Mouse (Mus musculus): ENCODE measurements at regions not wholly inside any gene's neighbourhood (a gene's known extent, or its start where the extent isn't known, plus 50 kb on each side); places are given as distances from the start of the nearest gene placed in this dataset.

DNA sequence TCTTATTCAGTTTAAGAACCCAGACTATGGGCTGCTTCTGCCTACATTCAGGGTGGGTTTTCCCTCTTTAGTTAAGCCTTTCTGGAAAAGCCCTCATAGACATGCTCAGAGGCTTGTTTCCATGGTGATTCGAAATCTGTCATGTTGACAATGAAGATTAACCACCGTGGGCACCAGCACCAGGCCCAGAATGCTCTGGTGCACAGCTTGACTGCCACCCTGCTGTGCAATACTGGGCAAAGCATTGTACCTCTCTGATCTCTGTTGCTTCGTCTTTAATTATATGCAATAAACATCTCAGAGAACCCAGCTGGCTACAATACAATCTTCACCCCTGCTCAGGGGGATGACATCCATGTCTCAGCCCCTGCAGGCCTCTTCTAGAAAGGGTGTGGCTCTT is 96.4 kb downstream of the Chst1 start:
- H3K4me1 ChIP-seq (ENCODE audit: control insufficient read depth, insufficient read depth, low read length), result no peaks in the 10 kb centered on the region
- TF ChIP-seq CTCF (IDR thresholded peaks at IDR 0.05; ENCODE audit: insufficient read depth, low read length) (no peak), POLR2A (IDR thresholded peaks at IDR 0.05; ENCODE audit: borderline replicate concordance, extremely low read depth, low read depth, low read length) (no peak)
- DNase-seq, result no peak
- no peak overlapping the region for H3K4me3 ChIP-seq (replicated peaks; ENCODE audit: extremely low read depth, low read depth, low read length)
- WGBS, result 55% methylated on average over 3 of the region's 3 CpGs

DNA sequence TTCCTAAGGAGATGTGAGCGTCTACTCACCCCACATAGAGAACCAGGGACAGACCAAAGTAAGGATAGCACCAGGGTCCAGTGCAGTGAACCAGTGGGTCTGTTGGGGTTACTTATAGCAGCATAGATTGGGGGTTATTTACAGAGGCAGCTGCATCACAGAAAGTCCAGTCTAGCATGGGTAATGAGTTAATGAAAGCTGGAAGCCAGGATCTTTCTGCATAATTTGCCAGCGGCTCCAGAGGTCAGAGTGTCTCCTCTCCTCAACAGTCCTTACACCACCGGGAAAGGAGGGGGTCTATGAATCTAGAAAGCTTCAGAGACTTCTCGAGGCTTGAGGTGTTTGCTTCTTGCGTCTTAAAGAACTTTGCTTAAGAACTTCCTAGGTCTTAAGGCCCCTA is 98.2 kb downstream of the Chst1 start:
- TF ChIP-seq CTCF (IDR thresholded peaks at IDR 0.05; ENCODE audit: insufficient read depth, low read length), result no peak
- no peak for TF ChIP-seq POLR2A (IDR thresholded peaks at IDR 0.05; ENCODE audit: borderline replicate concordance, extremely low read depth, low read depth, low read length)
- no peak for DNase-seq
- Histone ChIP-seq H3K4me1 (ENCODE audit: control insufficient read depth, insufficient read depth, low read length) (no peaks in the 10 kb centered on the region), H3K4me3 (replicated peaks; ENCODE audit: extremely low read depth, low read depth, low read length) (no peak overlapping the region)
- WGBS, result 74% methylated on average over 5 of the region's 5 CpGs

DNA sequence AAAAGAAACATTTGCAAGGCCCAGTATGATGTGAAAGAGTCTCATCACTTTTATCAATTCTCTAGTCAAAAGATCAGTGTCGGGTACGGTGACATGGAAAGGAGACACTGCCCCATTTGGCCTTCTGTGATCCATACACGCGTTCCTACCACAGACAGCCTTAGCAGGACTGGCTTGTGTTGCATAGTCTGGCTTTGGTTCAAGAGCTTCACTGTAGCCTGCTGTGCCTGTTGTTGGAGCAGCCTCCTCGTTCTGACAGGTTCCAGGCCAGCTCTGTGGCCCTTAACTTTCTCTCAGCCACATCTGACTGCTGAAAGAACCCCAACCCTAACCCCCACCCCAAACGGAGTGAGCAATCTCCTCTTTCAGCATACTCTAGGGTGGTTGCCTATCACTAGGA is 99.9 kb downstream of the Chst1 start:
- DNase-seq, result no peak
- 77% methylated on average over 6 of the region's 6 CpGs for WGBS
- TF ChIP-seq CTCF (IDR thresholded peaks at IDR 0.05; ENCODE audit: insufficient read depth, low read length) (no peak), POLR2A (IDR thresholded peaks at IDR 0.05; ENCODE audit: borderline replicate concordance, extremely low read depth, low read depth, low read length) (no peak)
- Histone ChIP-seq H3K4me3 (replicated peaks; ENCODE audit: extremely low read depth, low read depth, low read length) (no peak overlapping the region), H3K4me1 (ENCODE audit: control insufficient read depth, insufficient read depth, low read length) (no peaks in the 10 kb centered on the region)

DNA sequence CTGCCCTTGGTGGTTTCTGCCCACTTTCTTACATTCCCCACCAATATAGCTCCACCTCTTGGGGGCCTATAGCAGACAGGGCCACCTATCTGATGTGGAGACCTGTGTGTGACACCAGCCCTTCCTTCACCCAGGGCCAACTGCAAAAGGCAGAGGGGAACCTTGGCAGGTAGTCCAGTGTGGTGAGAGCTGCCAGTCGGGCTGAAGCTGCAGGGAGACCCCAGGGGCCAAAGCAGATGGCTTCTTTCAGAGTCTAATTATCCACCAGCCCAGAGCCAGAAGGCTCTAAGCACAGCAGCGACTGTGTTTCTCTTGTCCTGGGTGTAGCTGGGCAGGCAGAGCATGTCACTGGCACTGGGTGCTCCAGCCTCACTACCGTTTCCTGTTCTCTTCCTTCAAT is 104.5 kb downstream of the Chst1 start:
- DNase-seq, result no peak

DNA sequence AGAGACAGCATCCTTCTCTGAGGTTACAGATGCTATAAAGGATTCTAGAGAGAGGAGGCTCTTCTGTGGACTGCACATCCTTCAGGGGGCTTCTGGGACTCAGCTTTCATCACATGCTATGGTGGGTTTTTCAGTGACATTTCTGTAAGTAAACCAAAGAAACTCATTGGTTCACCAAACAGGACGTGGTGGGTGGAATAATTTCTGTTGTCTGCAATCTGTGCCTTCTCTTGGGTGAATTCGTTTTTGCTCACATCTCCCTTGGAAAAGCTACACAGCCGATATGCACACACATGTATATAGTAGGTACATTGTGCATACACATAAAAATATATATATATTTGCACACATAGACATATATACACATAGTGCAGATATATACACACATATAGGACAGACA is 110.2 kb downstream of the Chst1 start:
- DNase-seq, result no peak
- H3K4me3 ChIP-seq (replicated peaks; ENCODE audit: extremely low read depth, low read depth, low read length), result no peak overlapping the region
- no peaks in the 10 kb centered on the region for H3K4me1 ChIP-seq (ENCODE audit: control insufficient read depth, insufficient read depth, low read length)
- 76% methylated on average over 3 of the region's 3 CpGs for WGBS
- TF ChIP-seq POLR2A (IDR thresholded peaks at IDR 0.05; ENCODE audit: borderline replicate concordance, extremely low read depth, low read depth, low read length) (no peak), CTCF (IDR thresholded peaks at IDR 0.05; ENCODE audit: insufficient read depth, low read length) (no peak)

More for the DNA sequence above, 104.5 kb downstream of the Chst1 start:
- TF ChIP-seq CTCF (IDR thresholded peaks at IDR 0.05; ENCODE audit: insufficient read depth, low read length) (no peak), POLR2A (IDR thresholded peaks at IDR 0.05; ENCODE audit: borderline replicate concordance, extremely low read depth, low read depth, low read length) (no peak)
- Histone ChIP-seq H3K4me1 (ENCODE audit: control insufficient read depth, insufficient read depth, low read length) (no peaks in the 10 kb centered on the region), H3K4me3 (replicated peaks; ENCODE audit: extremely low read depth, low read depth, low read length) (no peak overlapping the region)
- WGBS, result 64% methylated on average over 3 of the region's 3 CpGs

DNA sequence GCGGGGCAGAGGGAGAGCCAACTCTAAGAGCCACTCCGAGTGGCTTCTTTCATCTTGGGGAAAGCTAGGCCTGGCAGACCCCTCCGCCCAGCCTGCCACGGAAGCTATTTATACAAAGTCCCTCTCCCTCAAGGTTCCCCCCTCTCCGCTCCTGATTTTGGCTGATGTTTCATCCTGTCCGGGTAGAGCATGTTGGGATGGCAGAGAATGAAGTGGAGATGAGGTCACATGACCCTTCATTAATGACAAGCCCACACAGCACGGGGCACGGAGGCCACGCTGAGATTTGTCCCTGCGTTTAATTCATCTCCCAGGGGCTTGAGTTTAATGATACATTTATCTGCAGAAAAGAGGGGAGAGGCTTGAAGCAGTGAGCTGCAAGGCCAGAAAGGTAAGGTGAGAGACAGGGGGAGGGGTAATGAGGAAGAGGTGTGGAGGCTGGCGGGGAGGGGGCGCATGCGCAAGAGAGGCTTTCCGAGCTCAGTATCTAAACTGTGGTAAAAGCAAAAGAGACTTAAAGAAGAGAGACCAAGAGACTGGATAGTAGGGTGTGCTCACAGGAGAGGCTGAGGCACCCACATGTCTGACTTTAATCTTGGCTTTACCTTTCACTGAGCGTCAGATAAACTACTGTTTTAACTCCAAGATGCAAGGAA is 111.7 kb downstream of the Chst1 start:
- WGBS, result 39% methylated on average over 15 of the region's 15 CpGs
- no peaks in the 10 kb centered on the region for H3K4me1 ChIP-seq (ENCODE audit: control insufficient read depth, insufficient read depth, low read length)
- no peak overlapping the region for H3K4me3 ChIP-seq (replicated peaks; ENCODE audit: extremely low read depth, low read depth, low read length)
- no peak for DNase-seq
- TF ChIP-seq POLR2A (IDR thresholded peaks at IDR 0.05; ENCODE audit: borderline replicate concordance, extremely low read depth, low read depth, low read length) (no peak), CTCF (IDR thresholded peaks at IDR 0.05; ENCODE audit: insufficient read depth, low read length) (no peak)

DNA sequence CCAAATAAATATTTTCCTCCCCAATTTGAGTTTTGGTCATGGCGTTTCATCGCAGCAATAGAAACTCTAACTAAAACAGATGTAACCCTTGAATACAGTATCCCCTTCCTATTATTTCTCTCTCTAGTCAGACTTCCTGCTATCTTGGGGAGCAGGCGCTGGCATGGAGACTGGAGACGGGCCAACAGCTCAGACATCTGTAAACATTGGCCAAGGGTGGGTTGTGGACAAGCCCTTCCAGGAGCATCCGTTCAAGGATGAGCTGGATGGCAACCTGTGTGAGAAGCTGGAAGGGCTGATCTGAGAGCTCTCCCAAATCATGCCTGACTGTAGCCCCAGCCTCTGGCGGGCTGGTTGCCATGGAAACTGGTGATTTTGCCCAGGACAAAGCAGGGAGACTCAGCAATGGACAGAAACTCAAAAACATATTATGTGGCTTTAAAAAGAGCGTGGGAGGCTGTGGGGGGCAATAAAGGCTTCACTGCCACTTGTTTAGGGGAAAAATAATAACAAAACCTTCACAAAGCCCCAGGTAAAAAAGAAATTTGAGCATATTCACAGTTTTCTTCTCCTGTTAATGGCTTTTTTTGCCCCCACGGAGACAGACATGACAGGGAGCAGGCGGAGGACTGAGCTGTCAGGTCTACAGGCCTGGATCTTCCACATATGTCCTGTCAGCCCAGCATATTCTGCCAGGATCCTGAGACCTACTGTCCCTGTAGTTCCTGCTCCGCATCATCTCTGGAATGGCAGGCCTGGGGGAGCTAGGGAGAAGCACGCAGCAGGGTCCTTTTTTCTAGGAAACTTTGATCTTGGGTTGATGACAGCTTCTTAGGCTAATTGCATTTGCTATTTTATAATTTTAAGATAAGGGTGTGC is 113.0 kb downstream of the Chst1 start:
- Histone ChIP-seq H3K4me3 (replicated peaks; ENCODE audit: extremely low read depth, low read depth, low read length) (no peak overlapping the region), H3K4me1 (ENCODE audit: control insufficient read depth, insufficient read depth, low read length) (no peaks in the 10 kb centered on the region)
- no peak for TF ChIP-seq POLR2A (IDR thresholded peaks at IDR 0.05; ENCODE audit: borderline replicate concordance, extremely low read depth, low read depth, low read length)
- no peak for DNase-seq
- WGBS, result 57% methylated on average over 11 of the region's 11 CpGs

DNA sequence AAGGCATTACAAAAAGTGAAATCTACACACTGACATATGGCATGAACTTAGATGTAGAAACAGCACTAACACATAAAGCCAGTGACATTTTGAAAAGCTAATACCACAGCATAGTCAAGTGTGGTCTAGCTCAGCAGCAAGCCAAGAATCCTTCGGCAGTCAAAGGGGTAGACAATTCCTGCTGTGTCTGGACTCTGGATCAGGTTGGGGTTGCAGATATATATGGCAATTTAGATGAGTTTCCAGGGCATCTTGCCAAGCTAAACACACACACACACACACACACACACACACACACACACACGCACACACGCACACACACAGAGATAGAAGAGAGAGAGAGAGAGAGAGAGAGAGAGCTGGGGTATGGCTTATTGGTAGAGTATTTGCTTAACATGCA is 118.2 kb downstream of the Chst1 start:
- no peak for TF ChIP-seq CTCF (IDR thresholded peaks at IDR 0.05; ENCODE audit: insufficient read depth, low read length)
- no peak for TF ChIP-seq POLR2A (IDR thresholded peaks at IDR 0.05; ENCODE audit: borderline replicate concordance, extremely low read depth, low read depth, low read length)
- 61% methylated on average over 3 of the region's 3 CpGs for WGBS
- DNase-seq, result no peak
- Histone ChIP-seq H3K4me1 (ENCODE audit: control insufficient read depth, insufficient read depth, low read length) (no peaks in the 10 kb centered on the region), H3K4me3 (replicated peaks; ENCODE audit: extremely low read depth, low read depth, low read length) (no peak overlapping the region)

DNA sequence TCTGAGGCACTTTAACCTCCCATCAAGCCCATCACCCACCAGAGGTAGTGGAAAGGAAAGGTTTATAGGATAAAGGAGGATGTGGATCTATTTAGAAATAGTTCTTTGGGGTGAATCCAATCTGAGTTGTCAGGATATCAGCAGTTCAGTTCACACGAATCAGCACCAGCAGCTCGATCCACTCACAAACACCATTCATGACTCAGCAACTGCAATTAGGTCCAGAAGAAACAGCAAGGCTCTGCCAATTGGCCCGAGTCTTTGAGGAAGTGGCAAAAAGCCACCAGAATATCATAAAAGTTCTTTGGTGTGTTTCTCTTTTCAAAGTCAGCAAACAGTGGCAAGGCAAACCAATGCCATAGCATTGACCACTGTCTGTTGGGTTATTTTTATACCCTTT is 122.4 kb downstream of the Chst1 start:
- Histone ChIP-seq H3K4me3 (replicated peaks; ENCODE audit: extremely low read depth, low read depth, low read length) (no peak overlapping the region), H3K4me1 (ENCODE audit: control insufficient read depth, insufficient read depth, low read length) (no peaks in the 10 kb centered on the region)
- WGBS, result 64% methylated on average over 3 of the region's 3 CpGs
- TF ChIP-seq CTCF (IDR thresholded peaks at IDR 0.05; ENCODE audit: insufficient read depth, low read length) (no peak), POLR2A (IDR thresholded peaks at IDR 0.05; ENCODE audit: borderline replicate concordance, extremely low read depth, low read depth, low read length) (no peak)
- no peak for DNase-seq

Data from lung, adult 2 months (tissue).